Mouse (Mus musculus) bone marrow, adult 2 months (tissue): ENCODE results near the gene Lin54.

Source experiments
- CTCF ChIP-seq: fragments of 200-500 bp; IDR thresholded peaks from 2 replicates; pipeline ENCODE4 v1.5.1; 2011; ENCODE audit warnings: low read length, control low read depth; ENCODE audit not compliant: control insufficient read depth, insufficient read depth
- POLR2A ChIP-seq: fragments of 200-500 bp; IDR thresholded peaks from 2 replicates; pipeline ENCODE4 v1.6.1; 2011; ENCODE audit warnings: low read depth, mild to moderate bottlenecking, control low read depth, low read length, borderline replicate concordance; ENCODE audit not compliant: control insufficient read depth

- TF ChIP-seq CTCF = no peak
- TF ChIP-seq POLR2A = no peak
Observed at GRCm38 (mm10) chr5:100525620-100526019, 25.2 kb upstream of the Lin54 start.
